Mouse (Mus musculus): ENCODE results near the gene Wdr44.

- TF ChIP-seq CTCF (IDR thresholded peaks at IDR 0.05) (no peak), EP300 (IDR thresholded peaks at IDR 0.05) (no peak)
These were observed 130.7 kb downstream of the Wdr44 start for GRCm38 (mm10) chrX:23823398-23824023.
